Mouse (Mus musculus): ENCODE measurements around the gene Gnaq.

- TF ChIP-seq GATA1 (IDR thresholded peaks at IDR 0.05; ENCODE audit: low read length) (no peak), TAL1 (IDR thresholded peaks at IDR 0.05; ENCODE audit: low read length) (no peak)
Measured at GRCm38 (mm10) chr19:16133721-16134570, 1.3 kb downstream of the Gnaq start.

All from erythroblast, embryonic 14.5 days (primary cell).